Mouse (Mus musculus) stomach, embryonic 14.5 days (tissue): Measurements from ENCODE around the gene Lasp1. TPM values are rescaled to one million over a fixed set of nuclear protein-coding genes. Genes with fewer than 3 reads are reported as not detected.
"Not testable (repeated sequence)": the region's sequence is repeated elsewhere in the genome, so short reads cannot be mapped to it uniquely, and the experiment has no call there.

Source experiments
- ATAC-seq: fragments of 200-750 bp; cut with Nextera tagmentation; 2 replicates; pipeline ENCODE4 v1.8.0; 2017; ENCODE audit warnings: low read depth, moderate TSS enrichment; ENCODE audit not compliant: insufficient number of reproducible peaks, insufficient read depth, low FRiP score
- H3K27ac ChIP-seq: fragments of 300-500 bp; sonication (generic); 2 replicates; pipeline ENCODE4 v1.5.1; 2014; ENCODE audit warnings: mild to moderate bottlenecking, low read length, moderate library complexity, mixed read lengths
- H3K27me3 ChIP-seq: fragments of 300-500 bp; sonication (generic); 2 replicates; pipeline ENCODE4 v1.6.1; 2014; ENCODE audit warnings: low read length, control low read depth, mixed read lengths; ENCODE audit not compliant: control insufficient read depth, insufficient read depth
- H3K36me3 ChIP-seq: fragments of 300-500 bp; sonication (generic); 2 replicates; pipeline ENCODE4 v1.6.1; 2014; ENCODE audit warnings: mild to moderate bottlenecking, control low read depth, low read length, moderate library complexity, mixed read lengths; ENCODE audit not compliant: control insufficient read depth, insufficient read depth
- H3K4me1 ChIP-seq: fragments of 300-500 bp; sonication (generic); 2 replicates; pipeline ENCODE4 v1.6.1; 2014; ENCODE audit warnings: low read length, control low read depth, mixed read lengths; ENCODE audit not compliant: control insufficient read depth, insufficient read depth
- H3K4me2 ChIP-seq: fragments of 300-500 bp; sonication (generic); replicated peaks from 2 replicates; pipeline ENCODE4 v1.6.1; 2014; ENCODE audit warnings: low read depth, low read length, control low read depth
- H3K4me3 ChIP-seq: fragments of 300-500 bp; sonication (generic); 2 replicates; pipeline ENCODE4 v1.5.1; 2014; ENCODE audit warnings: low read depth, low read length, control low read depth
- H3K9ac ChIP-seq: fragments of 300-500 bp; sonication (generic); replicated peaks from 2 replicates; pipeline ENCODE4 v1.6.1; 2014; ENCODE audit warnings: low read depth, mild to moderate bottlenecking, control low read depth, low read length, moderate library complexity, mixed read lengths
- H3K9me3 ChIP-seq: fragments of 300-500 bp; sonication (generic); 2 replicates; pipeline ENCODE4 v1.6.1; 2016; ENCODE audit warnings: low read depth, low read length, control low read depth; ENCODE audit not compliant: control insufficient read depth
- WGBS: fragments of 180-500 bp; shearing (Covaris S2); extraction: QIAGEN DNeasy Blood & Tissue Kit; methylation state at CpG from one replicate; pipeline ENCODE4 v1.1.7; 2014; 5-methylcytosine and 5-hydroxymethylcytosine counted together
- polyA plus RNA-seq: library from polyadenylated mRNA; unstranded; fragments of >200 nt; fragmentation: Nextera tagmentation; extraction: Ambion mirVana; gene quantifications from 2 replicates; pipeline ENCODE4 v1.2.1, GENCODE M21; 2014

Lasp1 gene
- polyA plus RNA-seq, 1 experiment from 2014 or later, result 73.2 TPM

DNA sequence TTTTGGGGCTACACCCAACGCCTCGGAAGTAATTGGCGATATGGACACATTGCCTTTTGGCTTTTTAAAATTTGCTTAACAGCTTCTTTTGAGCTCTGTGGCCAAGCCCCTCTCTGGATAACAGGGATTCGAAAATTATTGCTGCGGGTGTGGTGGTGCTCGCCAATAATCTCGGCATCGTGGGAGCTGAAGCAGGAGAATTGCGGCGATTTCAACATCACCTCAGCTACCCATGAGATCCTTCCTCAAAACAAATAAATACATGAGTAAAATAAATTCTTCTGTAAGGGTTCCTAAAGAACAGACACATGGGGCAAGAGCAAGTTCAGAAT is 16.3 kb upstream of the Lasp1 start:
- Histone ChIP-seq H3K4me1 (peaks cover 12% of the 10 kb centered on the region), H3K4me3 (peak overlapping the region; percentile 66), H3K4me2 (peak overlapping the region; percentile 68), H3K27ac (peak overlapping the region; percentile 77), H3K9me3 (no peaks in the 10 kb centered on the region), H3K27me3 (no peaks in the 10 kb centered on the region), H3K9ac (peak overlapping the region; percentile 68), H3K36me3 (peaks cover 34% of the 10 kb centered on the region)
- WGBS, result 1% methylated on average over 10 of the region's 10 CpGs
- ATAC-seq, result no peak

GRCm38 (mm10) chr11:97787961-97788360 is 10.8 kb upstream of the Lasp1 start:
- no peak overlapping the region for H3K9ac ChIP-seq
- no peak for ATAC-seq
- 95% methylated on average over 3 of the region's 3 CpGs for WGBS

GRCm38 (mm10) chr11:97789727-97790126 is 9.1 kb upstream of the Lasp1 start:
- 86% methylated on average over 5 of the region's 5 CpGs for WGBS
- Histone ChIP-seq H3K27ac (no peak overlapping the region), H3K9ac (no peak overlapping the region), H3K9me3 (no peaks in the 10 kb centered on the region), H3K4me2 (no peak overlapping the region), H3K4me3 (no peak overlapping the region), H3K4me1 (no peaks in the 10 kb centered on the region), H3K27me3 (no peaks in the 10 kb centered on the region), H3K36me3 (no peaks in the 10 kb centered on the region)
- ATAC-seq, result no peak

More at GRCm38 (mm10) chr11:97787961-97788360, 10.8 kb upstream of the Lasp1 start:
- Histone ChIP-seq H3K4me3 (no peak overlapping the region), H3K4me2 (no peak overlapping the region), H3K4me1 (no peaks in the 10 kb centered on the region), H3K27ac (no peak overlapping the region), H3K9me3 (no peaks in the 10 kb centered on the region), H3K27me3 (no peaks in the 10 kb centered on the region), H3K36me3 (no peaks in the 10 kb centered on the region)

- H3K27ac ChIP-seq, H3K9ac ChIP-seq, H3K27me3 ChIP-seq, H3K9me3 ChIP-seq, ATAC-seq, H3K4me3 ChIP-seq, H3K4me2 ChIP-seq, H3K4me1 ChIP-seq, H3K36me3 ChIP-seq: not testable (repeated sequence)
- WGBS, result 91% methylated on average over 2 of the region's 2 CpGs
Measured at GRCm38 (mm10) chr11:97790778-97791438, 7.9 kb upstream of the Lasp1 start.

GRCm38 (mm10) chr11:97793165-97793564 is 5.6 kb upstream of the Lasp1 start:
- no peak overlapping the region for H3K27ac ChIP-seq
- H3K4me2 ChIP-seq, result no peak overlapping the region
- ATAC-seq, result no peak
- no peak overlapping the region for H3K4me3 ChIP-seq
- H3K27me3 ChIP-seq, result no peaks in the 10 kb centered on the region
- H3K4me1 ChIP-seq, result no peaks in the 10 kb centered on the region
- no peaks in the 10 kb centered on the region for H3K36me3 ChIP-seq
- H3K9me3 ChIP-seq, result no peaks in the 10 kb centered on the region
- WGBS, result 10% methylated on average over 2 of the region's 2 CpGs
- no peak overlapping the region for H3K9ac ChIP-seq

DNA sequence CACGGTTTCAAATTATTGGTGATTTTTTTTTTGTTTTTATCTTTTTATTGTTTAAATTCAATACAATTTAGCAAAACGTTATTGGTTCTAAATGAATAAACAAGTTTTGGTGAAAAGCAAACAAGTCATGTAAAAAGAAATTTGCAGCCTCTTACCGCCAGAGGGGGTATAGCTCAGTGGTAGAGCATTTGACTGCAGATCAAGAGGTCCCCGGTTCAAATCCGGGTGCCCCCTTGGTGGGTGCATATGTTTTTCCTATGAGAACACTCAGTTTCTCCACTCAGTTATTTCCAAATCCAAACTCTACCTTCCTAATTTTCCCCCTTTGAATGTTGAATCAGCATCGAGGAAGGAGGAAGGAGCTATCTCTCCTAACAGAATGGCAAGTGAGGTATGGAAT is 1.9 kb upstream of the Lasp1 start:
- H3K9ac ChIP-seq, result no peak overlapping the region
- H3K4me2 ChIP-seq, result no peak overlapping the region
- H3K27ac ChIP-seq, result no peak overlapping the region
- no peak for ATAC-seq
- no peaks in the 10 kb centered on the region for H3K36me3 ChIP-seq
- H3K27me3 ChIP-seq, result no peaks in the 10 kb centered on the region
- H3K4me3 ChIP-seq, result no peak overlapping the region
- H3K9me3 ChIP-seq, result no peaks in the 10 kb centered on the region
- 8% methylated on average over 6 of the region's 6 CpGs for WGBS
- H3K4me1 ChIP-seq, result peaks cover 9% of the 10 kb centered on the region

DNA sequence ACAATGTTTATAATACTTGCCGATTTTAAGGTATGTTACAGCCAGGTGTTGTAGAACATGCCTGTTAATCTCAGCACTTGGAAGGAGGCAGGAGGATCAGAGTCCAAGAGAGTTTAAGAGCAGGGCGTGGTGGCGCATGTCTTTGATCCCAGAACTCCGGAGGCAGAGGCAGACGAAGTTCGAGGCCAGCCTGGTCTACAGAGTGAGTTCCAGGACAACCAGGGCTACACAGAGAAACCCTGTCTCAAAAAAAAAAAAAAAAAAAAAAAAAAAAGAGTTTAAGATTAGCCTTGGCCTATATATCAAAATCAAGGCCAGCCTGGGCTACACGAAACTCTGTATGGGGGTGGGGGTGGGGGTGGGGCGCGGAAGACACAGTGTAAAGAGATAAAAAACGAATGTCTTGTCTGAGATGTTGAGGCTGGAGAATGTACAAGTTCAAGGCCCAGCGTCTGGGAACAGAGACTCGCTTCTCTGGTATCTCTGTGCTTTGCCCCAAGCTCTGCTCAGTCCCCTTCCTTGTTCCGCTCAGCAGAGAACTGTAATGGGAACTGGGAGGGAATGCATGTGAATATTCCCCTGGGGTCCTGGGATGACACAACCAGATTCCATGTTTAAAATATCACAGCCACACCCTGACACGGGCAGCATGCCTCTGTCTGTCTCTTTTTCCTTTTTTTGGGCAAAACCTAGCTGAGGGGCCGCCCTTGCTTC is 1.3 kb upstream of the Lasp1 start:
- no peak overlapping the region for H3K4me2 ChIP-seq
- WGBS, result 64% methylated on average over 15 of the region's 15 CpGs
- no peak overlapping the region for H3K27ac ChIP-seq
- no peak for ATAC-seq
- no peak overlapping the region for H3K4me3 ChIP-seq
- no peak overlapping the region for H3K9ac ChIP-seq
- H3K9me3 ChIP-seq, result no peaks in the 10 kb centered on the region
- peaks cover 16% of the 10 kb centered on the region for H3K4me1 ChIP-seq
- H3K36me3 ChIP-seq, result no peaks in the 10 kb centered on the region
- H3K27me3 ChIP-seq, result no peaks in the 10 kb centered on the region

DNA sequence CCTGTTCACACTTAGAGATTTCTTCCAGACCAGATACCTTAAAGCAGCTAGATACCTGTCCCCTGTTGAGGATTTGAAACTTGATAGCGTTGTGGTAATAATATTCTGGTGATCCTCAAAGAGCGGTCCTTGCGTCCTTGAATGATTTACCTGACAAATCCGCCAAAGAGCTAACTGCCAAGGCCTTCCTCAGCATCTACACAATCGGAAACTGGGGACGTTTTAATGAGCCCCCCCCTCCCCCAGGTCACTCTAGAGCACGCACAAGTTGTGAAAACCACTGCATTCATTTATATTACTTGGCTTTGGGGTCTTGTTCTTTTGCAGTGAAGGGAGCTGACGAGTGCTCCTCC is 741 bp upstream of the Lasp1 start:
- Histone ChIP-seq H3K27me3 (no peaks in the 10 kb centered on the region), H3K4me1 (peaks cover 21% of the 10 kb centered on the region), H3K4me3 (no peak overlapping the region), H3K9me3 (no peaks in the 10 kb centered on the region), H3K36me3 (no peaks in the 10 kb centered on the region), H3K9ac (no peak overlapping the region), H3K27ac (no peak overlapping the region), H3K4me2 (peak overlapping the region; percentile 89; the same call in 1 of the 2 replicates)
- 42% methylated on average over 8 of the region's 8 CpGs for WGBS
- ATAC-seq, result no peak
